Mouse (Mus musculus) ES-E14 (cell line): ENCODE data around the gene Inpp5b.

Experiments
- MAFK ChIP-seq: IDR thresholded peaks from 2 replicates; pipeline ENCODE4 v1.6.1; 2014; ENCODE audit warnings: mild to moderate bottlenecking, low read depth, low read length, inconsistent platforms; ENCODE audit not compliant: insufficient read depth
- ZC3H11A ChIP-seq: IDR thresholded peaks from 2 replicates; pipeline ENCODE4 v1.6.1; 2012; ENCODE audit warnings: low read depth, mild to moderate bottlenecking, inconsistent platforms, low read length, borderline replicate concordance
- ZNF384 ChIP-seq: IDR thresholded peaks from 2 replicates; pipeline ENCODE4 v1.6.1; 2012; ENCODE audit warnings: low read depth, low read length, inconsistent platforms

GRCm38 (mm10) chr4:124703881-124704796 is 37.5 kb upstream of the Inpp5b start:
- TF ChIP-seq ZNF384 (no peak), MAFK (no peak), ZC3H11A (no peak)
